Mouse (Mus musculus): ENCODE data around the gene Mgarp. TPM values are rescaled to one million over a fixed set of nuclear protein-coding genes. Genes with fewer than 3 reads are reported as not detected.
A peak's percentile ranks its signal among the peaks of the same experiment; 100 is the strongest.
"Not testable (repeated sequence)": the region's sequence is repeated elsewhere in the genome, so short reads cannot be mapped to it uniquely, and the experiment has no call there.

Mgarp gene
- polyA plus RNA-seq (2015; fragmentation: Nextera tagmentation; extraction: Ambion mirVana) = 4.5 and 6.4 TPM in 2 replicates

DNA sequence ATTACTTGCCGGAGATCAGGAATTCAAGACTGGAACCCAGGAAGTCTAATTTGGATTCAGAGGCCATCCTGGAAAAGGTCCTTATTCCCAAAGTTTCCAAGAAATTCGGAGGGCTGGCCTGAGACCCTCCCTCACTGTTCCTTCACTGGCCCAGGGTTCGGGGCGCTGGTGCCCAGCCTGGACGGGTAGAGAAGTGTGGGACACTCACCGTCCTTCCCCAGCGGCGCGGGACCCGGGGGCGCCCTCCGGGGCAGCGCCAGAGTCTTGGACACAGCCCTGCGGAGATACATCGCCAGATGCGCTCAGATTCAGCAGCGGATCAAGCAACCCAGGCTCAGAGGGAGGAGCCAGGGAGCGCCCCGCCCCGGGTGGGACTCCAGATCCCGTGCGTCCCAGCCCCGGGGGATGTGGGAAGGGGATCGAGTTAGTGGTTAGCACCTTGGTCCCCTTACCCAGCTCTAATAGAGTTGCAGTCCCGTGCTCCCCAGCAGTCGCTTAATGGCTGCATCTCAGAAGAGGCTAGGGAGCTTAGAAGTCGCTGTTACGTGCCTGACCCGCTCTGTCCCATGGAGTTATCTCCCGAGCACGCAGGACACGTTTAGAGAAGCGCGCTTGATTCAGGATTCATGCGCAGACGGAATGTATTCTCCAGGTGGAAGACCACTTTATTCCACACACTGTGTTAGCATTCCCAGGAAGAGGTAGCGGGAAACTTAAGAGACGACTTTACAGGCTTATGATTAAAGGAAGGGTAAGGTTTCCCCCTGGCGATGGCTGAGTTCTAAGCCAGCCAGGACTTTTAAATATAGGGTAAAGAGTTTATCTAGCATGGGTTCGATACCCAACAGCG, at the start of gene Mgarp:
Mgarp (minus strand) TSS at position 520 of the 850 bp plus-strand sequence.
- Histone ChIP-seq H3K36me3 (no peaks in the 10 kb centered on the region), H3K4me3 (peak within 1 kb of the TSS; percentile 54), H3K9me3 (no peaks in the 10 kb centered on the region), H3K4me1 (peaks cover 3% of the 10 kb centered on the region; the same call in 1 of the 2 replicates), H3K27me3 (peaks cover 37% of the 10 kb centered on the region), H3K9ac (peak within 1 kb of the TSS; percentile 66), H3K27ac (no peak within 1 kb of the TSS), H3K4me2 (replicated peaks) (peak within 1 kb of the TSS; percentile 77)
- ATAC-seq (ENCODE audit: low FRiP score, low read depth) = peak; percentile 62
- 2% methylated on average over 41 of the region's 41 CpGs for WGBS

DNA sequence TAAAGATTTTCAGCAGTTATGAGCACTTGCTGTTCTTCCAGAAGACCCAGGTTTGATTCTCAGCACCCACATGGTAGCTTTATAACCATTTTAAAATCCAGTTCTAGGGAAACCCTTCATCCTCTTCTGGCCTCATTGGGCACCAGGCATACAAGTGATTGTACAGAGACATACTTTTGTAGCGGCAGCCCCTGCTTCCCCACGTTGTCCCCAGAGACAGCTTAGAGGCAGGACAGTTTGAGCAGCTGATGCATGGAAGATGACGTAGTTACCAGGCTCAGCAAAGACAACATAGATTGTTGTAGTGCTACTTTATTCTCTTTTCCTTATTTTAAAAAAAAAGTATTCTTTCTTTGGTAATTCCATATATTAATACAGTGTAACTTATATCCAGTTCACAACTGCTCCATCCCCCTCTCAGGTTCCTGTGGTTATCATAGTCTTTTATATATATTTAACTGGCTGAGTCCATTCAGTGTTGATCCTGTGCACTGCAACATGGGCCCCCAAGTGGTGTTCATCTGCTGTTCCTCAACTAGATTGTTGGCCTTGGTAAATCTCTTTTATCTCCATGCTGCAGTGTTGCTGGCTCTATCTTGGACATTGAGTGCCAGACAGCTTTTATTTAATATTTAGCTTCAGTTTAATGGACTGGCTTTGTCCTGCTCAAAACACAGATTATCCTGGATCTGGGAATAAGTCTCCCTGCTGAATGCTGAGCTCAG, 38.5 kb upstream of the Mgarp start:
- peaks cover 26% of the 10 kb centered on the region for H3K36me3 ChIP-seq
- WGBS = 90% methylated on average over 3 of the region's 3 CpGs
- no peak for ATAC-seq (ENCODE audit: low FRiP score, low read depth)

DNA sequence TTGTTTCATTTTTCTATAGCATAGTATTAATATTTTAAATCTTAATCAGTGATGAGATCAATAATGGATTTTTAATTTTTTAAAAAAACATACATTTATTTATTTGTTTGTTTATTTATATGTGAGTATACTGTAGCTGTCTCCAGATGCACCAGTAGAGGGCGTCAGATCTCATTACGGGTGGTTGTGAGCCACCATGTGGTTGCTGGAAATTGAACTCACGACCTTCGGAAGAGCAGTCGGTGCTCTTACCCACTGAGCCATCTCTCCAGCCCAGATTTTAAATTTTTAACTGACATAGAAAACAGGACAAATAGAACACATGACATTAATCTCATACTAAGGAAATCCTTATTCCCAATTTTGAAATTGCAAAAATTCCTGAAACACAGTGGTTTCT, 37.8 kb upstream of the Mgarp start:
- H3K27ac ChIP-seq; H3K4me2 ChIP-seq (replicated peaks); ATAC-seq (ENCODE audit: low FRiP score, low read depth); H3K9me3 ChIP-seq; H3K4me3 ChIP-seq; H3K4me1 ChIP-seq; H3K27me3 ChIP-seq; H3K9ac ChIP-seq: not testable (repeated sequence)
- 87% methylated on average over 5 of the region's 5 CpGs for WGBS
- peaks cover 22% of the 10 kb centered on the region for H3K36me3 ChIP-seq

More for the DNA sequence above, 38.5 kb upstream of the Mgarp start:
- no peak overlapping the region for H3K27ac ChIP-seq
- no peak overlapping the region for H3K4me2 ChIP-seq (replicated peaks)
- no peak overlapping the region for H3K4me3 ChIP-seq
- no peaks in the 10 kb centered on the region; the same call in 1 of the 2 replicates for H3K9me3 ChIP-seq
- no peak overlapping the region for H3K9ac ChIP-seq
- no peaks in the 10 kb centered on the region for H3K27me3 ChIP-seq
- no peaks in the 10 kb centered on the region for H3K4me1 ChIP-seq

DNA sequence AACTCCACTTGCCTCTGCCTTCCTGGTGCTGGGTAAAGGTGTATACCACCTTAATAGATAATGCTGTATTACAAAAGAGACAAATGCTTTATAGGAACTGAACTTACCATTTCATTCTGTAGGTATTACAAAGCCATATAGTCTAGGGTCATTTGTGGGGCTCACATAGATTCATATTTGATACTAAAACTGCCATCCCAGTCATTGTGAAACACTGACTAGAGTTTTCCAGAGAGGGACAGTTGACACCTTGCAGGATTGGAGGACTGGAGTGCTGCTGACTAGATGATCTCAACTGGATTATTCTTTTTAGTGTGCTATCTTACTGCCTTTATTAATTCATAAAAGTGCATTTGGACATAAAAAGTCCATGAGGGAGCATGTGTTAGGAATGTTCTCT, 28.9 kb upstream of the Mgarp start:
- Histone ChIP-seq H3K36me3 (no peaks in the 10 kb centered on the region), H3K4me3 (no peak overlapping the region), H3K9ac (no peak overlapping the region), H3K4me1 (0 out of 2 replicates have a peak, but pooled peaks cover 3% of the 10 kb centered on the region), H3K9me3 (no peaks in the 10 kb centered on the region), H3K27me3 (no peaks in the 10 kb centered on the region), H3K27ac (no peak overlapping the region), H3K4me2 (replicated peaks) (no peak overlapping the region)
- ATAC-seq (ENCODE audit: low FRiP score, low read depth) = no peak

DNA sequence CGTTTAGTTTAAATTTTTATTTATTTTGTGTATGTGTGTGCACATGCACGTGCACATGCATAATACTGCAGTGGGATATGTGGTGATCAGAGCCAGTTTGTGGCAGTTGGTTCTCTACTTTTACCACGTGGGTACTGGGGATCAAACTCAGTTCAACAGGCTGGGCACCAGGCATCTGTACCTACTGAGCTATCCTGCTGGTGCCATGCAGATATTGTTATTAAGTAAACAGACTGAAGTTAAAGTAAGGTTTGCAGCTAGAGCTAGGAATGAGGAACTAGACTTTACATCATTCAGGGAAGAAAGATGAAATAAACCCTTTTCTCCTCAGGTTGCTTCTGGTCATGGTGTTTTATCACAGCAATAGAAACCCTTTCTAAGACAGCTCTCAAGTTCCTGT, 25.4 kb upstream of the Mgarp start:
- no peak for ATAC-seq (ENCODE audit: low FRiP score, low read depth)

DNA sequence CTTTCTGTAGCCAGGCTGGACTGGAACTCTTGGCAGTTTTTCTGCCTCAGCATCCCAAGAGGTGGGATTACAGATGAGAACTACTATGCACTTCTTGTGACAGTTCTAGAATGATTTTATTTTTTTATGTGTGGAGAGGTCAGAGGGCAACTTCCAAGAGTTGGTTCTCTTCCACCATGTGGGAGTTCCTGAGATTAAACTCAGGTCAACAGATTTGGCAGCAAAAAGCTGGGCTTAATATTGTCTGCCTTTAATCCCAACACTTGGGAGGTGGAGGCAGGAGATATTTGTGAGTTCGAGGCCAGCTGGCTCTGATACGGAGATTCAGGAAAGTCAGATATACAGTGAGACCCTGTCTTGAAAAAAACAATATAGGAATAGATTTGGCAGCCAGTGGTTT, 21.4 kb upstream of the Mgarp start:
- H3K27me3 ChIP-seq = no peaks in the 10 kb centered on the region
- no peaks in the 10 kb centered on the region for H3K36me3 ChIP-seq
- H3K9me3 ChIP-seq = no peaks in the 10 kb centered on the region
- H3K4me1 ChIP-seq = peaks cover 29% of the 10 kb centered on the region
- H3K27ac ChIP-seq = no peak overlapping the region
- H3K4me3 ChIP-seq = peak overlapping the region; percentile 7; the same call in 1 of the 2 replicates
- H3K9ac ChIP-seq = no peak overlapping the region
- peak overlapping the region; percentile 76 for H3K4me2 ChIP-seq (replicated peaks)
- 68% methylated on average over 2 of the region's 2 CpGs for WGBS
- ATAC-seq (ENCODE audit: low FRiP score, low read depth) = no peak

More for the DNA sequence above, 25.4 kb upstream of the Mgarp start:
- Histone ChIP-seq H3K9ac (no peak overlapping the region), H3K36me3 (no peaks in the 10 kb centered on the region), H3K27me3 (no peaks in the 10 kb centered on the region), H3K9me3 (no peaks in the 10 kb centered on the region), H3K27ac (no peak overlapping the region), H3K4me1 (peaks cover 19% of the 10 kb centered on the region), H3K4me2 (replicated peaks) (no peak overlapping the region), H3K4me3 (no peak overlapping the region)
- 77% methylated on average over 3 of the region's 3 CpGs for WGBS

DNA sequence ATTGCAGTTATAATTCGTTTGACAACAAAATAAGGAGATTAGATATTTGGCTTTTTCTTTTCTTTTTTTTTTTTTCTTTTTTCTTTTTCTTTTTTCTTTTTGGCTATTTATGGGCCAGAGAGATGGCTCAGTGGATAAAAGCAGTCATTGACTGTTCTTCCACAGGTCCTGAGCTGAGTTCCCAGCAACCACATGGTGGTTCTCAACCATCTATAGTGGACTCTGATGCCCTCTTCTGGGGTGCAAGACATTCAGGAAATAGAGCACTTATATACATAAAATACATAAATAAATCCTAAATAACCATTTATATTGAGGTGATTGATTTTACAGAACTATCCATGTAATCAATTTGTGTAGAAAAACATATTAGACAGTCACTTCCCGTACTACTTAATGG, 20.9 kb upstream of the Mgarp start:
- Histone ChIP-seq H3K36me3 (no peaks in the 10 kb centered on the region), H3K27ac (no peak overlapping the region), H3K4me2 (replicated peaks) (peak overlapping the region; percentile 76), H3K27me3 (no peaks in the 10 kb centered on the region), H3K4me1 (peaks cover 29% of the 10 kb centered on the region), H3K4me3 (peak overlapping the region; percentile 96), H3K9me3 (no peaks in the 10 kb centered on the region), H3K9ac (no peak overlapping the region)
- 59% methylated on average over 2 of the region's 2 CpGs for WGBS
- no peak for ATAC-seq (ENCODE audit: low FRiP score, low read depth)

DNA sequence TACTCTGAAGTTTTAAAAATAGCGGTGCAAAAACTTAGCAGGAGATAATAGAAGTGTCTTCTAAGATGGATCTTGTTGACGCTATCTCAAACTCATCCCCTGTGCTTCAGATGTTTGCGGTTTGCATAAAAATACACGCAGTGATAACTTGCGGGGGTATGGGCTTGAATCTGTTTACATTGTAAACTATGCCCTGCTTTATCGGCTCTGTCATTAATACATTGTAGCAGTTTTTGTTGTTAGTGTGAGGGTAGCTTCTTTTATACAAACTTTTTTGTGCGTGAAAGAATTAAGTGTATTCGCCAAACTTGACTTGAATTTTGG, 20.6 kb upstream of the Mgarp start:
- Histone ChIP-seq H3K4me1 (peaks cover 29% of the 10 kb centered on the region), H3K4me2 (replicated peaks) (peak overlapping the region; percentile 76), H3K36me3 (no peaks in the 10 kb centered on the region), H3K27me3 (no peaks in the 10 kb centered on the region), H3K27ac (peak overlapping the region; percentile 91; the same call in 1 of the 2 replicates), H3K4me3 (peak overlapping the region; percentile 96), H3K9ac (peak overlapping the region; percentile 99), H3K9me3 (no peaks in the 10 kb centered on the region)
- no peak for ATAC-seq (ENCODE audit: low FRiP score, low read depth)
- WGBS = 11% methylated on average over 8 of the region's 8 CpGs

DNA sequence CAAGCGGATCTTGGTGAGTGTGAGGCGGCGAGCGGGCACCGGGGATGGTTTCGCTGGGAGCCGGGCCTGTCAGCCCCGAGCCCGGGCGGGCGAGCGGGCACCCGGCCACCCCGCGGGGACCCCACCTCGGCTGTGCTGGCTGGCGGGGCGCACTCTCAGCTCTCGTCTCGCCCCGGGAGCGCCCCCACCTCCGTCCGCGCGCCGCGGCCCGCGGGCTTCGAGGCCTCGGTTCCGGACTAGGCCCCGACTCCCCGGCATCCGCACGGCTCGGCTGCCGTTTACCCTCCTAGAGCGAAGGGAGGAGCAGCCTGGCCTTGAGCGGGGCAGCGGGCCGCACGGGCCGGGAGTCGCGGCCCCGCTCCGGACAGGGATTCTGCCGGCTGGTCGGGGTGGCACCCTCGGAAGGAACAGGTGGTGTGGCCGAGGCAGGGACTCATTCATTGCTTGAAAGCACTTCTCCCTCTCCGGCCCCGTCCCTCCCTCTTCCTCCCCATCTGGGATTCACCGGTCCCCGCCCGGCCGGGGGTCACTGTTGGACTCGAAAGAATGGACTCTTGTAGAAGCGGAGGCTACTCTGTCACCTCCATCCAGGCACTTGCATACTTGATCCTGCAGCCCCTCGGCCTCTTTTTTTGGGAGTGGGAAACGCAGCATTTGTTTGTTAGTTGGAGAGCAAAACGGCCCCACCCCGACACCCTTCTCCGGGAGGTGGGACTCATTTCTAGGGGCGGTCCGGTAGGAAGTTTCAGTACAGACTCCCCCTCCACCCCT, 20.0 kb upstream of the Mgarp start:
- under 1% methylated on average over 63 of the region's 68 CpGs for WGBS
- H3K9me3 ChIP-seq = no peaks in the 10 kb centered on the region
- H3K36me3 ChIP-seq = no peaks in the 10 kb centered on the region
- peak overlapping the region; percentile 96 for H3K4me3 ChIP-seq
- peak; percentile 54 for ATAC-seq (ENCODE audit: low FRiP score, low read depth)
- peak overlapping the region; percentile 76 for H3K4me2 ChIP-seq (replicated peaks)
- H3K9ac ChIP-seq = peak overlapping the region; percentile 99
- H3K27me3 ChIP-seq = no peaks in the 10 kb centered on the region
- peak overlapping the region; percentile 91 for H3K27ac ChIP-seq
- H3K4me1 ChIP-seq = peaks cover 26% of the 10 kb centered on the region

DNA sequence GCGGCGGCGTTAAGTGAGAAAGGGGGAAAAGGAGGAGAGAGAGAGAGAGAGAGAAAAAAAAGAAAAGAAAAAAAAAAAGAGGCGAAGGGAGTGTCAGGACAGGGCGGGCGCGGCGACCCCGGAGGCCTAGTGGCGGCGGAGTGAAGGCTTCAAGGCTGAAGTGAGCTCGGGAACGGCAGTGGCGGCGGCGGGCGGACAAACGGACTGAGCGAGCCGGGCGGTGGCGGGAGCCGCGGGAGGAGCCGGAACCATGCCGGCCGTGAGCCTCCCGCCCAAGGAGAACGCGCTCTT, 19.5 kb upstream of the Mgarp start:
- Histone ChIP-seq H3K27me3 (no peaks in the 10 kb centered on the region), H3K4me2 (replicated peaks) (peak overlapping the region; percentile 76), H3K36me3 (no peaks in the 10 kb centered on the region), H3K4me3 (peak overlapping the region; percentile 96), H3K9me3 (no peaks in the 10 kb centered on the region), H3K4me1 (peaks cover 26% of the 10 kb centered on the region), H3K27ac (peak overlapping the region; percentile 91), H3K9ac (peak overlapping the region; percentile 99)
- WGBS = under 1% methylated on average over 29 of the region's 30 CpGs
- peak; percentile 66 for ATAC-seq (ENCODE audit: low FRiP score, low read depth)

DNA sequence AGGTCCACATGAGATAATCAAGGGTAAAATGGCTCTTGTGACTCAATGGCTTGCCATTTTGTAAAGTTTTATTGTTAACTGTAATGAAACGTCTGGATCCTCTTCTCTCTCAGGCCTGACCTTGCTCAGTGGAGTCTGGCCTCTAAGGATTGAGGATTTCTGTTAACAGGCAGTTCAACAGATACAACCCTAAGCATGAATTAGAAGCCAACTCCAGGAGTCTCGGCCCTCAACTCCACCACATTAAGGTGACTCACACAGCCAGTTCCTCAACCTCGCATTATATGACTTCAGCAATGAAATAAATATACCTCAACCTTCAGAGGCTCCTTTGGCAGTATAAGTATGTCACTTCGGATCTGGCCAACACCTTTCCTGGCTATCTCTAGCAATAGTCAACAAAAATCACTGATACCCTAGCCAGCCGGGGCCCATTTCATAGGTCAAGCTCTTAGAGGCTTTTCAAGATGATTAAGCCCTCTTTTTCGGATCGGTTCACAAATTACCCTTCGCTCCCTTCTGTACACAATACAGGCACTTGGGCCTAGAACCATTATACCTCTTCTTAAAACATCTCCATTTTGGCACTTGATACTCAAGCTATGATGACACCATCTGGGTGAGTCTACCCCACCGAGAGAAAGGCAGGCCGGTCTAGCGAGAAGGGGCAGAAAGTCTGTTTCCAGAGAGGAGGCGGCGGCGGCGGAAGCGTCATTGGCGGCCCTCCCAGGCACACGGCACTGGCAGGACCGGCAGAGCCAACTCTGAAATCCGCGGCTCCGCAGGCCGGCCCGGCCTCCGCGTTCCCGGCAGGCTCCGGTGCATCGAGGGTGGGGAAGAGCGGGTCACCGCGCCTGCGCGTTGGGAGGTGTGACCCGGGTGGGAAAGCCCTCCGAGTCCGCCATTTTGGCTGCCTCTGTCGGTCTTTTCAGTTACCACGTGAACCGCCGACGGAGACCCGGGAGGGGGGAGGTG, 18.8 kb upstream of the Mgarp start, which contains the start of gene Naa15:
Naa15 (plus strand) TSS at position 51 of the 975 bp plus-strand sequence.
- Histone ChIP-seq H3K9me3 (no peaks in the 10 kb centered on the region), H3K9ac (peak within 1 kb of the TSS; percentile 99), H3K36me3 (no peaks in the 10 kb centered on the region), H3K4me2 (replicated peaks) (peak within 1 kb of the TSS; percentile 76), H3K4me3 (peak within 1 kb of the TSS; percentile 96), H3K27me3 (no peaks in the 10 kb centered on the region), H3K27ac (peak within 1 kb of the TSS; percentile 91), H3K4me1 (peaks cover 26% of the 10 kb centered on the region)
- peak; percentile 90 for ATAC-seq (ENCODE audit: low FRiP score, low read depth)
- 5% methylated on average over 43 of the region's 43 CpGs for WGBS

All from limb, embryonic 13.5 days (tissue).